Mouse (Mus musculus) hindbrain, embryonic 11.5 days (tissue): ENCODE measurements around the gene Sypl2. TPM values are rescaled to one million over a fixed set of nuclear protein-coding genes. Genes with fewer than 3 reads are reported as not detected.

Experiments used
- ATAC-seq: fragments of 200-750 bp; cut with Nextera tagmentation; 2 replicates; pipeline ENCODE4 v1.8.0; 2017; ENCODE audit warnings: mild to moderate bottlenecking, moderate TSS enrichment, moderate library complexity; ENCODE audit not compliant: low FRiP score
- DNase-seq: peaks from one replicate; pipeline ENCODE4 v3.0.0-alpha.2; 2015; ENCODE audit warnings: low spot score
- H3K27ac ChIP-seq: fragments of 300-500 bp; sonication (generic); 2 replicates; pipeline ENCODE4 v1.5.1; 2014; ENCODE audit warnings: mild to moderate bottlenecking, low read depth, low read length
- H3K27me3 ChIP-seq: fragments of 300-500 bp; sonication (generic); 2 replicates; pipeline ENCODE4 v1.6.1; 2014; ENCODE audit warnings: mild to moderate bottlenecking, low read length, moderate library complexity, mixed read lengths; ENCODE audit not compliant: control insufficient read depth, insufficient read depth
- H3K36me3 ChIP-seq: fragments of 300-500 bp; sonication (generic); 2 replicates; pipeline ENCODE4 v1.6.1; 2014; ENCODE audit warnings: mild to moderate bottlenecking, low read length, moderate library complexity, mixed read lengths; ENCODE audit not compliant: control insufficient read depth, insufficient read depth
- H3K4me1 ChIP-seq: fragments of 300-500 bp; sonication (generic); replicated peaks from 2 replicates; pipeline ENCODE4 v1.6.1; 2014; ENCODE audit warnings: low read length, mixed read lengths; ENCODE audit not compliant: control insufficient read depth, insufficient read depth
- H3K4me2 ChIP-seq: fragments of 300-500 bp; sonication (generic); replicated peaks from 2 replicates; pipeline ENCODE4 v1.6.1; 2014; ENCODE audit warnings: mild to moderate bottlenecking, low read depth, low read length
- H3K4me3 ChIP-seq: fragments of 300-500 bp; sonication (generic); 2 replicates; pipeline ENCODE4 v1.5.1; 2014; ENCODE audit warnings: low read depth, low read length
- H3K9ac ChIP-seq: fragments of 300-500 bp; sonication (generic); 2 replicates; pipeline ENCODE4 v1.6.1; 2014; ENCODE audit warnings: low read depth, low read length
- H3K9me3 ChIP-seq: fragments of 300-500 bp; sonication (generic); 2 replicates; pipeline ENCODE4 v1.6.1; 2016; ENCODE audit warnings: low read length; ENCODE audit not compliant: control insufficient read depth
- WGBS: fragments of 180-500 bp; shearing (Covaris S2); extraction: QIAGEN DNeasy Blood & Tissue Kit; methylation state at CpG from one replicate; pipeline ENCODE4 v1.1.7; 2014; 5-methylcytosine and 5-hydroxymethylcytosine counted together
- polyA plus RNA-seq: library from polyadenylated mRNA; unstranded; fragments of >200 nt; fragmentation: Nextera tagmentation; extraction: Ambion mirVana; gene quantifications from 2 replicates; pipeline ENCODE4 v1.2.1, GENCODE M21; 2014

The Sypl2 gene
- polyA plus RNA-seq, 1 experiment from 2014 or later, result 0.59 TPM

GRCm38 (mm10) chr3:108200329-108201323 is 25.8 kb downstream of the Sypl2 start, which contains the start of gene Cyb561d1:
Cyb561d1 (minus strand) TSS chr3:108201212.
- WGBS, result 3% methylated on average over 43 of the region's 44 CpGs
- ATAC-seq, result peak; percentile 91
- peaks cover 14% of the 10 kb centered on the region for H3K4me1 ChIP-seq
- no peaks in the 10 kb centered on the region for H3K9me3 ChIP-seq
- peak; percentile 92 for DNase-seq
- peak within 1 kb of the TSS; percentile 59 for H3K4me3 ChIP-seq
- H3K9ac ChIP-seq, result peak within 1 kb of the TSS; percentile 51
- peak within 1 kb of the TSS; percentile 82 for H3K27ac ChIP-seq
- H3K27me3 ChIP-seq, result no peaks in the 10 kb centered on the region
- H3K4me2 ChIP-seq, result peak within 1 kb of the TSS; percentile 64
- H3K36me3 ChIP-seq, result peaks cover 3% of the 10 kb centered on the region; the same call in 1 of the 2 replicates

DNA sequence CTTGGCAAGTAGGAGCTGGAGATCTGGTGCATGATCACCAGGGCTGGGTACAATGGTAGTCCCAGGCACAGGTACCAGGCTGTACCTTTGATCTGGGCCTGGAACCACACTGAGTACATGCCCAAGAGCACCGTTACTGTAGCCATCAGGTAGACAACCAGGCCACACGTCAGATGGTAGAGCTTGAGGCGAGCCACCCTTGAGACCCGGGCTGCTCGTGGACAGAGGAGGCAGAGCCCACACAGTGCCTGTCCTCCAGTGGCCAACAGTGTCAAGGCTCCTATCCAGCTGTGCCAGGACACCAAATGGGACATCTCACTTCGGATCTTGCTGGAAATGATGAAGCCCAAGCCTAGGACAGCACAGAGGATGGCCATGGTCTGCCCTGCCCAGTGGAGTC is 27.2 kb downstream of the Sypl2 start:
- H3K27me3 ChIP-seq, result no peaks in the 10 kb centered on the region
- DNase-seq (no peak), ATAC-seq (no peak)
- no peak overlapping the region for H3K4me3 ChIP-seq
- no peaks in the 10 kb centered on the region for H3K36me3 ChIP-seq
- 93% methylated on average over 6 of the region's 6 CpGs for WGBS
- no peak overlapping the region for H3K9ac ChIP-seq
- no peaks in the 10 kb centered on the region for H3K9me3 ChIP-seq
- H3K27ac ChIP-seq, result no peak overlapping the region
- H3K4me2 ChIP-seq, result no peak overlapping the region
- H3K4me1 ChIP-seq, result peaks cover 14% of the 10 kb centered on the region

DNA sequence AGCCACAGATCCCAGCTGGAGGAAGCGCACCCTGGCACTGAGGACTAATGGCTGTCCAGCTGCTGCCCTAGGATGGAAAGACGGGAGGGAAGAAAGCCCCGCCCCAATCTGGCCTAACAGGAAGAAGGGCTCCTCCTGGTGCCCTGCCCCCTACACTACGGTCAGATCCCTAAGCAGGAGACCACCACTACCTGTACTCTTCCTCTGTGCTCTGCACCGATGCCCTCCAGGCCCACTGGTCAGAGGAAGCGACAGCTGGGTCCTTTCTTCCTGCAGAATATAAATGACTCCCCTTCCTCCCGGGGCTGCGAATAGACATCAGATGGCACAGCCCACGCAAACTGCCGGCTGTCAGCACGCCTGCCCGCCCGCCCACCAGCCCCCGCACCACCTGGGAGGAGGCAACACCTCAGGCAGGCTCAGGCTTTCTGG is 29.4 kb downstream of the Sypl2 start:
- DNase-seq (peak; percentile 76), ATAC-seq (peak; percentile 68)
- no peaks in the 10 kb centered on the region for H3K27me3 ChIP-seq
- H3K4me3 ChIP-seq, result no peak overlapping the region
- peaks cover 14% of the 10 kb centered on the region for H3K4me1 ChIP-seq
- H3K4me2 ChIP-seq, result 0 out of 2 replicates have a peak overlapping the region, but pooled peaks have one; percentile 9
- peak overlapping the region; percentile 68 for H3K27ac ChIP-seq
- H3K9me3 ChIP-seq, result no peaks in the 10 kb centered on the region
- no peaks in the 10 kb centered on the region for H3K36me3 ChIP-seq
- WGBS, result 16% methylated on average over 14 of the region's 14 CpGs
- H3K9ac ChIP-seq, result no peak overlapping the region

DNA sequence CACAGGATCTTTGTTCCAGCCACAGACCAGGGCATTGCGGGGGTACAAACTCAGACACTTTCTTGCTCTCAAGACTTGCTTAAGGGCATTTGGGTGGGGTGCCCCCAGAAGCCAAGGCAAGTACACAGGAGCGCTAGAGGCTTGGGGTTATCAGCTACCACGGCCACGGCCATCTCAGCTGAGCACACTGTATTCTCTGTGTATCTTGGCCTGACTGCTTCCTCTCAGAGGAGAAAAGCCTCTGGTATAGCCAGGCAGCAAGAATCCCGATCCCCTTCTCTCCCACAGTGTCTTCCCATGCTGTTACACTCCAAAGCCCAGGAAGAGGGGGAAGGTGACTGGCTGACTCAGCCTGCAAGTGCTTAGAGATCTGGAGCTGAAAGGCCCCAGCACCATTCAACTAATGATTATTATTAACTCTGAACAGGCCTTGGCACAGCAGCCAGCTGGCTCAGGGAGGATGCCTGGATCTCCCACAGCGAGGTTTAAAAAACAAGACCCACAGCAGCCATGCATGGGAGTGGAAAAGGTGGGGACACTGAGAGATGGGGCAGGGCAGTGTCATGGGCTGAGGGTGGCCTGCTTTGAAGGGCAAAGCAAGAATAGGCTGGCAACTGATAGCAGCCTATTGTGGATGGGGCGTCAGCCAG is 30.4 kb downstream of the Sypl2 start:
- Histone ChIP-seq H3K27ac (peak overlapping the region; percentile 68), H3K9me3 (no peaks in the 10 kb centered on the region), H3K36me3 (no peaks in the 10 kb centered on the region), H3K4me3 (no peak overlapping the region), H3K27me3 (no peaks in the 10 kb centered on the region), H3K4me2 (no peak overlapping the region), H3K9ac (peak overlapping the region; percentile 20; the same call in 1 of the 2 replicates), H3K4me1 (peaks cover 11% of the 10 kb centered on the region)
- DNase-seq, result no peak
- 80% methylated on average over 7 of the region's 7 CpGs for WGBS
- ATAC-seq, result no peak

DNA sequence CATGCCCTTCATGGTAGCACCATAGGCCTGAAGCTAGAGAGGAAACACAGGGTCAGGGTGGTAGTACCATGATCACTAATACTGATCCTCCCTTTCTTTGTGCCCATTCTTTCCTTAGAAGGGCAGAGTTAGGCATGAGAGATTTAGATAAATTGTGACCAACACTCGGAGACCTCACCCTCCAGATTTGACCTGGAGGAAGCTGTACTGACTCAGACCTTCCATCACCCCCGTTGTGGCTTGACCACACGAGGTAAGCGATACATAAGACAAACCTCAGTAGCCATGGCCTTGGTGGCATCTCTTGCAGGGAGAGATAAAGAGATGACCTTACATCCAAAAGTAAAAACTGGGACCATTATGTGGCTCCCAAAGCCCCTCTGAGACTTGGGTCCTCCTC is 31.2 kb downstream of the Sypl2 start:
- Histone ChIP-seq H3K9me3 (no peaks in the 10 kb centered on the region), H3K27me3 (no peaks in the 10 kb centered on the region), H3K4me2 (no peak overlapping the region), H3K27ac (no peak overlapping the region), H3K9ac (no peak overlapping the region), H3K4me3 (no peak overlapping the region), H3K4me1 (peaks cover 11% of the 10 kb centered on the region), H3K36me3 (no peaks in the 10 kb centered on the region)
- ATAC-seq (no peak), DNase-seq (no peak)
- WGBS, result 86% methylated on average over 4 of the region's 4 CpGs

DNA sequence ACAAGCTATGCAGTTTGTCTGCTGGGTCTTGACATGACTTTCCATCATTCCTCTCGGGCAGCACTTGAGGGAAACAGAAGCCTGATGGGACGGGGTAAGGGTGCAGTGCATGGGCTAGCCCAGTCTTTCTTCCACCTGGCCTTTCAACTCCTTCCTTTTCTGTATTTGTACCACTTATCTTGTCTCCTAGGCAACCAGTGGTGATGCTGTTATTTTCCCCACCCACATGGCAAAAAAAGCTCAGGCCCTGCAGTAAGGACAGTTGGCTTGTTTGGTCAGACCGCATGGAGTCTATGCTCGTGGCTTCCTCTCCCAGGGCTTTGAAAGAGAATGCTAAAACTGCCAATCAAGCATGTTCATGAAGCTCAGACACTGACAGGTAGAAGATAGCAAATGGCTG is 32.8 kb downstream of the Sypl2 start:
- Histone ChIP-seq H3K4me2 (no peak overlapping the region), H3K27ac (no peak overlapping the region), H3K27me3 (no peaks in the 10 kb centered on the region), H3K4me3 (no peak overlapping the region), H3K4me1 (peaks cover 11% of the 10 kb centered on the region), H3K9me3 (no peaks in the 10 kb centered on the region), H3K9ac (no peak overlapping the region), H3K36me3 (no peaks in the 10 kb centered on the region)
- no peak for ATAC-seq
- DNase-seq, result no peak
- 78% methylated on average over 4 of the region's 4 CpGs for WGBS

DNA sequence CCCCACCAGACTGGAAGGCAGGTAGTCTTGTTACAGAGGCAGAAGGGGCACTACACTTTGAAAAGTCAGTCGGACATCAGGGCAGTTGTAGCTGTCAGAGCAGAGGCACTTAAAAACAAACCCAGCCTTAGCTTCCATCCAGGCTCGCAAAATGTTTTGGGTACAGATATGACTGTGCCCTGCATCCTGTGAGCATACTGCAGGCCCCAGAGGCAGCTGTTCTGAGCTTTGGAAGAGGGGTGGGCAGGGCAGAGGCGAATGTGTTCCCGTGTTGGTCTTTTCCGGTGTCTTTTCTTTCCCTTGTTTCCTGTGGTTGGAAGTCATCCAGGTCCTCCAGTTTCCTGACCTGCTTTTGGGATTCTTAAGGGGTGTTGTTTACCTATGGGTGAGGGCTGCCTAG is 36.6 kb downstream of the Sypl2 start:
- no peaks in the 10 kb centered on the region for H3K27me3 ChIP-seq
- ATAC-seq, result no peak
- H3K4me3 ChIP-seq, result no peak overlapping the region
- H3K4me1 ChIP-seq, result no peaks in the 10 kb centered on the region; the same call in 1 of the 2 replicates
- no peak for DNase-seq
- no peak overlapping the region for H3K27ac ChIP-seq
- H3K9ac ChIP-seq, result peak overlapping the region; percentile 7; the same call in 1 of the 2 replicates
- no peaks in the 10 kb centered on the region for H3K9me3 ChIP-seq
- 81% methylated on average over 5 of the region's 5 CpGs for WGBS
- H3K4me2 ChIP-seq, result no peak overlapping the region
- H3K36me3 ChIP-seq, result no peaks in the 10 kb centered on the region

GRCm38 (mm10) chr3:108188716-108189490 is 37.5 kb downstream of the Sypl2 start:
- Histone ChIP-seq H3K9ac (no peak overlapping the region), H3K4me3 (no peak overlapping the region), H3K4me1 (no peaks in the 10 kb centered on the region; the same call in 1 of the 2 replicates), H3K27ac (no peak overlapping the region), H3K27me3 (no peaks in the 10 kb centered on the region), H3K4me2 (no peak overlapping the region), H3K36me3 (no peaks in the 10 kb centered on the region), H3K9me3 (no peaks in the 10 kb centered on the region)
- 71% methylated on average over 9 of the region's 9 CpGs for WGBS
- DNase-seq (no peak), ATAC-seq (no peak)
